Mouse (Mus musculus) ES-Bruce4 (cell line): ENCODE measurements around the gene Gm2696. TPM values are rescaled to one million over a fixed set of nuclear protein-coding genes. Genes with fewer than 3 reads are reported as not detected.

Experiments used
- H3K27ac ChIP-seq: 2 replicates; pipeline ENCODE4 v1.5.1; 2012; ENCODE audit warnings: low read length, inconsistent platforms; ENCODE audit not compliant: insufficient read depth
- H3K27me3 ChIP-seq: 2 replicates; pipeline ENCODE4 v1.6.1; 2012; ENCODE audit warnings: mild to moderate bottlenecking, low read length, inconsistent platforms; ENCODE audit not compliant: control insufficient read depth, poor library complexity, insufficient read depth, severe bottlenecking
- H3K36me3 ChIP-seq: 2 replicates; pipeline ENCODE4 v1.6.1; 2012; ENCODE audit warnings: inconsistent platforms, mild to moderate bottlenecking, low read length, moderate library complexity; ENCODE audit not compliant: control insufficient read depth, poor library complexity, insufficient read depth, severe bottlenecking
- H3K4me1 ChIP-seq: one replicate; pipeline ENCODE4 v1.8.1; 2011; ENCODE audit warnings: low read length; ENCODE audit not compliant: control insufficient read depth, insufficient read depth
- H3K4me3 ChIP-seq: 2 replicates; pipeline ENCODE4 v1.5.1; 2011; ENCODE audit warnings: low read depth, mild to moderate bottlenecking, low read length
- H3K9ac ChIP-seq: 2 replicates; pipeline ENCODE4 v1.6.1; 2012; ENCODE audit warnings: low read depth, mild to moderate bottlenecking, inconsistent platforms; ENCODE audit not compliant: poor library complexity, severe bottlenecking
- H3K9me3 ChIP-seq: replicated peaks from 2 replicates; pipeline ENCODE4 v1.6.1; 2012; ENCODE audit warnings: mild to moderate bottlenecking, low read length, inconsistent platforms; ENCODE audit not compliant: control insufficient read depth, poor library complexity, insufficient read depth, severe bottlenecking
- CTCF ChIP-seq: IDR thresholded peaks from one replicate; pipeline ENCODE4 v1.8.1; 2011; ENCODE audit warnings: low read depth, low read length
- EP300 ChIP-seq: IDR thresholded peaks from 2 replicates; pipeline ENCODE4 v1.6.1; 2011; ENCODE audit warnings: low read depth, low read length; ENCODE audit not compliant: insufficient read depth
- POLR2A ChIP-seq: IDR thresholded peaks from one replicate; pipeline ENCODE4 v1.8.1; 2011; ENCODE audit warnings: low read length; ENCODE audit not compliant: insufficient read depth
- polyA plus RNA-seq: library from polyadenylated mRNA; stranded (reverse); fragments of >200 nt; gene quantifications from 2 replicates; pipeline ENCODE4 v1.2.4, GENCODE M21; 2011; ENCODE audit warnings: low read depth; ENCODE audit not compliant: missing spikeins, insufficient read depth, insufficient read length

Gm2696 gene
- polyA plus RNA-seq, 1 experiment = not detected

- Histone ChIP-seq H3K4me1 (no peaks in the 10 kb centered on the region), H3K9ac (no peak overlapping the region)
- TF ChIP-seq EP300 (no peak), POLR2A (no peak), CTCF (no peak)
These were observed 24.5 kb downstream of the Gm2696 start for GRCm38 (mm10) chr10:77839006-77839405.

GRCm38 (mm10) chr10:77846503-77846902 lies 32.0 kb downstream of the Gm2696 start, which contains the start of gene Gm36176:
TSS of gene Gm36176 (plus strand) at chr10:77846803.
- Histone ChIP-seq H3K27ac (no peak within 1 kb of the TSS), H3K27me3 (no peaks in the 10 kb centered on the region), H3K4me1 (no peaks in the 10 kb centered on the region), H3K9me3 (no peaks in the 10 kb centered on the region), H3K9ac (no peak within 1 kb of the TSS), H3K36me3 (no peaks in the 10 kb centered on the region), H3K4me3 (no peak within 1 kb of the TSS)
- TF ChIP-seq POLR2A (no peak), EP300 (no peak), CTCF (no peak)

More at GRCm38 (mm10) chr10:77839006-77839405, 24.5 kb downstream of the Gm2696 start:
- no peaks in the 10 kb centered on the region for H3K9me3 ChIP-seq
- H3K27ac ChIP-seq = no peak overlapping the region
- H3K4me3 ChIP-seq = no peak overlapping the region
- H3K36me3 ChIP-seq = no peaks in the 10 kb centered on the region
- no peaks in the 10 kb centered on the region for H3K27me3 ChIP-seq

GRCm38 (mm10) chr10:77846961-77847360 lies 32.5 kb downstream of the Gm2696 start:
- TF ChIP-seq EP300 = no peak
- TF ChIP-seq POLR2A = no peak
- no peak for TF ChIP-seq CTCF
- Histone ChIP-seq H3K27me3 (no peaks in the 10 kb centered on the region), H3K9me3 (no peaks in the 10 kb centered on the region), H3K9ac (no peak overlapping the region), H3K4me1 (no peaks in the 10 kb centered on the region), H3K4me3 (no peak overlapping the region), H3K27ac (no peak overlapping the region), H3K36me3 (no peaks in the 10 kb centered on the region)

- no peak for TF ChIP-seq CTCF
- no peak for TF ChIP-seq EP300
- no peak for TF ChIP-seq POLR2A
- H3K27me3 ChIP-seq = no peaks in the 10 kb centered on the region
- no peaks in the 10 kb centered on the region for H3K4me1 ChIP-seq
- no peak overlapping the region for H3K9ac ChIP-seq
- no peaks in the 10 kb centered on the region for H3K36me3 ChIP-seq
- H3K27ac ChIP-seq = no peak overlapping the region
- H3K9me3 ChIP-seq = no peaks in the 10 kb centered on the region
- H3K4me3 ChIP-seq = no peak overlapping the region
These were observed 33.1 kb downstream of the Gm2696 start for GRCm38 (mm10) chr10:77847538-77847937.

GRCm38 (mm10) chr10:77852559-77852958 lies 38.1 kb downstream of the Gm2696 start, which contains the start of gene Gm10318:
TSS of gene Gm10318 (plus strand) at chr10:77852859.
- no peak within 1 kb of the TSS for H3K4me3 ChIP-seq
- H3K9ac ChIP-seq = no peak within 1 kb of the TSS
- TF ChIP-seq CTCF (no peak), POLR2A (no peak), EP300 (no peak)
- no peaks in the 10 kb centered on the region for H3K27me3 ChIP-seq
- no peaks in the 10 kb centered on the region for H3K4me1 ChIP-seq
- H3K27ac ChIP-seq = no peak within 1 kb of the TSS
- H3K36me3 ChIP-seq = no peaks in the 10 kb centered on the region
- H3K9me3 ChIP-seq = no peaks in the 10 kb centered on the region

- Histone ChIP-seq H3K27me3 (no peaks in the 10 kb centered on the region), H3K27ac (no peak within 1 kb of the TSS), H3K4me1 (no peaks in the 10 kb centered on the region), H3K9ac (no peak within 1 kb of the TSS), H3K36me3 (no peaks in the 10 kb centered on the region), H3K4me3 (no peak within 1 kb of the TSS), H3K9me3 (no peaks in the 10 kb centered on the region)
- TF ChIP-seq POLR2A (no peak), CTCF (no peak), EP300 (no peak)
These were observed 47.2 kb downstream of the Gm2696 start, which contains the start of gene Gm3285 for GRCm38 (mm10) chr10:77861675-77862074. TSS of gene Gm3285 (plus strand) at chr10:77861975.
